Mouse (Mus musculus) liver, embryonic 18 days (tissue): ENCODE measurements around the gene Clec3b. TPM values are rescaled to one million over a fixed set of nuclear protein-coding genes. Genes with fewer than 3 reads are reported as not detected.

Experiments
- polyA plus RNA-seq: library from polyadenylated mRNA; depleted of rRNA; stranded (reverse); fragments of >200 nt; gene quantifications from 2 replicates; pipeline ENCODE4 v1.2.3, GENCODE M21; 2012; rRNA removed

The Clec3b gene
- polyA plus RNA-seq = 0.55 and 0.70 TPM in 2 replicates

GRCm38 (mm10) chr9:123150241-123151020, at the start of gene Clec3b:
Gene Clec3b, plus strand, starts transcription at chr9:123150946.

GRCm38 (mm10) chr9:123112805-123113521, 37.8 kb upstream of the Clec3b start, which contains the start of the genes Zdhhc3 and Exosc7:
Gene Zdhhc3, minus strand, starts transcription at chr9:123113205.
Gene Exosc7, plus strand, starts transcription at chr9:123113215.

Other genes starting within 250 kb of the Clec3b start
- 1.3 and 1.4 TPM in 2 replicates for gene Zfp105, start 227.9 kb upstream of the Clec3b start, polyA plus RNA-seq
- gene 1110059G10Rik, start 199.9 kb upstream of the Clec3b start, polyA plus RNA-seq = 7.7 and 8.6 TPM in 2 replicates
- 19.3 and 22.8 TPM in 2 replicates for gene Kif15, start 199.9 kb upstream of the Clec3b start, polyA plus RNA-seq
- gene Tmem42, start 129.6 kb upstream of the Clec3b start, polyA plus RNA-seq = 5.1 and 5.4 TPM in 2 replicates
- gene Tgm4, start 116.2 kb upstream of the Clec3b start, polyA plus RNA-seq = 0.08 and 0.09 TPM in 2 replicates
- 15.3 and 15.9 TPM in 2 replicates for gene Zdhhc3, start 37.7 kb upstream of the Clec3b start, polyA plus RNA-seq
- gene Exosc7, start 37.7 kb upstream of the Clec3b start, polyA plus RNA-seq = 50.7 and 56.5 TPM in 2 replicates
- gene Cdcp1, start 65.1 kb downstream of the Clec3b start, polyA plus RNA-seq = 1.4 and 1.5 TPM in 2 replicates
- gene Tmem158, start 109.8 kb downstream of the Clec3b start, polyA plus RNA-seq = 1.1 and 1.2 TPM in 2 replicates
- gene Lars2, start 216.0 kb downstream of the Clec3b start, polyA plus RNA-seq = 314 and 320 TPM in 2 replicates